Comparison of ENCODE assay signal across 12 mouse cellular contexts in genomic region chr1:168344918-168345317, GRCm38 (mm10).
DNase-seq lines count a peak whose midpoint lies in the region; ATAC-seq and TF ChIP-seq lines count a peak whose summit lies in the region.
"Had no signal": no experiment of that assay in that cellular context is flagged by ENCODE, and none has a peak within 500 bp of the region (broad histone marks: within the 10 kb centered on the region; RNA-seq: fewer than 3 reads in every experiment).

No protein-coding gene starts in this region.

- no peaks in the 10 kb centered on the region for H3K27me3 ChIP-seq in kidney, embryonic 15.5 days
- H3K27me3 ChIP-seq: intestine, embryonic 15.5 days; megakaryocyte, embryonic 14.5 days had no signal

- peaks cover 59% of the 10 kb centered on the region for H3K4me1 ChIP-seq in kidney, embryonic 15.5 days

- H3K27ac ChIP-seq in left cerebral cortex, adult 2 months: peak overlapping the region; percentile 45
- H3K27ac ChIP-seq in kidney, embryonic 15.5 days: peak overlapping the region; percentile 15; the same call in 1 of the 2 replicates
- H3K27ac ChIP-seq: intestine, embryonic 15.5 days had no signal

- peaks cover 2% of the 10 kb centered on the region for H3K36me3 ChIP-seq in kidney, embryonic 15.5 days
- H3K36me3 ChIP-seq: intestine, embryonic 15.5 days had no signal

- 46% methylated on average over 8 of the region's 8 CpGs for WGBS in kidney, embryonic 15.5 days

- ATAC-seq in kidney, embryonic 15.5 days (replicated peaks; ENCODE audit: low FRiP score): no peak
- ATAC-seq: intestine, embryonic 15.5 days had no signal

- no peak overlapping the region for H3K4me3 ChIP-seq in left cerebral cortex, adult 2 months
- H3K4me3 ChIP-seq in kidney, embryonic 15.5 days (replicated peaks): no peak overlapping the region
- H3K4me3 ChIP-seq: intestine, embryonic 15.5 days; megakaryocyte, embryonic 14.5 days had no signal

- no peaks in the 10 kb centered on the region for H3K9me3 ChIP-seq in kidney, embryonic 15.5 days (replicated peaks)
- H3K9me3 ChIP-seq: intestine, embryonic 15.5 days; megakaryocyte, embryonic 14.5 days had no signal

- no peak for DNase-seq in left cerebral cortex, adult 2 months (ENCODE audit: extremely low spot score in 1 of 2, low spot score in 2 of 2)
- DNase-seq in left cerebral cortex, adult 18-20 months (ENCODE audit: low spot score in 2 of 2): no peak
- DNase-seq in urinary bladder, postnatal 14 days (ENCODE audit: low spot score): peak; percentile 33
- no peak for DNase-seq in urinary bladder, adult 18-20 months (ENCODE audit: low spot score in 2 of 2)
- no peak for DNase-seq in urinary bladder, postnatal 10 days (ENCODE audit: low spot score)
- no peak for DNase-seq in spleen, postnatal 36 days (ENCODE audit: low spot score in 2 of 2)
- DNase-seq: cerebellum, postnatal 14 days; lung, embryonic 14.5 days; right cerebral cortex, postnatal 14 days had no signal

- TF ChIP-seq CTCF in left cerebral cortex, adult 2 months (IDR thresholded peaks at IDR 0.05): no peak

- intact Hi-C loops in left cerebral cortex, adult 2 months (cut with DNase I): loop anchor here (5.0 kb wide), 1 partner anchor 82 kb away; no protein-coding TSS in a partner anchor

- H3K4me2 ChIP-seq in kidney, embryonic 15.5 days: no peak overlapping the region
- H3K4me2 ChIP-seq: intestine, embryonic 15.5 days; lung, embryonic 14.5 days had no signal

- H3K9ac ChIP-seq in kidney, embryonic 15.5 days: no peak overlapping the region
- H3K9ac ChIP-seq: intestine, embryonic 15.5 days; lung, embryonic 14.5 days had no signal
